Mouse (Mus musculus): Measurements from ENCODE around the gene Gspt1. TPM values are rescaled to one million over a fixed set of nuclear protein-coding genes. Genes with fewer than 3 reads are reported as not detected.

Gspt1 gene
- polyA plus RNA-seq, 1 experiment from 2014 or later: 50.2 TPM

GRCm38 (mm10) chr16:11266556-11266955 is 12.4 kb upstream of the Gspt1 start:
- no peak overlapping the region for H3K9ac ChIP-seq
- no peaks in the 10 kb centered on the region for H3K27me3 ChIP-seq
- WGBS: 77% methylated on average over 2 of the region's 2 CpGs
- H3K9me3 ChIP-seq: no peaks in the 10 kb centered on the region
- H3K4me3 ChIP-seq: no peak overlapping the region
- H3K36me3 ChIP-seq: no peaks in the 10 kb centered on the region
- H3K4me2 ChIP-seq: no peak overlapping the region
- H3K27ac ChIP-seq: no peak overlapping the region
- ATAC-seq (ENCODE audit: low FRiP score): no peak
- H3K4me1 ChIP-seq (replicated peaks): no peaks in the 10 kb centered on the region

GRCm38 (mm10) chr16:11263266-11263665 is 9.1 kb upstream of the Gspt1 start:
- H3K4me3 ChIP-seq: no peak overlapping the region
- ATAC-seq (ENCODE audit: low FRiP score): no peak
- H3K9ac ChIP-seq: no peak overlapping the region
- H3K4me2 ChIP-seq: no peak overlapping the region
- H3K4me1 ChIP-seq (replicated peaks): no peaks in the 10 kb centered on the region
- H3K27me3 ChIP-seq: no peaks in the 10 kb centered on the region
- H3K36me3 ChIP-seq: no peaks in the 10 kb centered on the region
- H3K9me3 ChIP-seq: no peaks in the 10 kb centered on the region
- H3K27ac ChIP-seq: no peak overlapping the region

GRCm38 (mm10) chr16:11254723-11255164 is 619 bp upstream of the Gspt1 start:
- Histone ChIP-seq H3K36me3 (no peaks in the 10 kb centered on the region), H3K27me3 (no peaks in the 10 kb centered on the region), H3K27ac (peak overlapping the region; percentile 95), H3K4me3 (peak overlapping the region; percentile 99), H3K9me3 (no peaks in the 10 kb centered on the region), H3K9ac (peak overlapping the region; percentile 81), H3K4me2 (peak overlapping the region; percentile 61), H3K4me1 (replicated peaks) (peaks cover 21% of the 10 kb centered on the region)
- 25% methylated on average over 10 of the region's 10 CpGs for WGBS
- ATAC-seq (ENCODE audit: low FRiP score): no peak

- Histone ChIP-seq H3K27me3 (no peaks in the 10 kb centered on the region), H3K4me2 (peak overlapping the region; percentile 98), H3K9me3 (no peaks in the 10 kb centered on the region), H3K4me3 (peak overlapping the region; percentile 99), H3K4me1 (replicated peaks) (peaks cover 21% of the 10 kb centered on the region), H3K9ac (peak overlapping the region; percentile 96), H3K36me3 (no peaks in the 10 kb centered on the region), H3K27ac (peak overlapping the region; percentile 94)
- under 1% methylated on average over 56 of the region's 58 CpGs for WGBS
- ATAC-seq (ENCODE audit: low FRiP score): peak; percentile 8; the same call in 1 of the 2 replicates
Observed at GRCm38 (mm10) chr16:11253065-11253831, 877 bp downstream of the Gspt1 start.

- 82% methylated on average over 2 of the region's 2 CpGs for WGBS
- peaks cover 18% of the 10 kb centered on the region for H3K4me1 ChIP-seq (replicated peaks)
- no peaks in the 10 kb centered on the region for H3K36me3 ChIP-seq
- no peak overlapping the region for H3K9ac ChIP-seq
- no peak overlapping the region for H3K27ac ChIP-seq
- no peak overlapping the region for H3K4me2 ChIP-seq
- no peak overlapping the region for H3K4me3 ChIP-seq
- no peak for ATAC-seq (ENCODE audit: low FRiP score)
- no peaks in the 10 kb centered on the region for H3K9me3 ChIP-seq
- no peaks in the 10 kb centered on the region for H3K27me3 ChIP-seq
Observed at GRCm38 (mm10) chr16:11247791-11248190, 6.3 kb downstream of the Gspt1 start.

- WGBS: 88% methylated on average over 9 of the region's 9 CpGs
- Histone ChIP-seq H3K36me3 (no peaks in the 10 kb centered on the region), H3K9ac (no peak overlapping the region), H3K27ac (no peak overlapping the region), H3K9me3 (no peaks in the 10 kb centered on the region), H3K27me3 (no peaks in the 10 kb centered on the region), H3K4me2 (no peak overlapping the region), H3K4me1 (replicated peaks) (peaks cover under 1% of the 10 kb centered on the region; the same call in 1 of the 2 replicates), H3K4me3 (no peak overlapping the region)
- ATAC-seq (ENCODE audit: low FRiP score): no peak
Observed at GRCm38 (mm10) chr16:11245767-11246166, 8.4 kb downstream of the Gspt1 start.

- Histone ChIP-seq H3K4me1 (replicated peaks) (no peaks in the 10 kb centered on the region; the same call in 1 of the 2 replicates), H3K4me3 (no peak overlapping the region), H3K27me3 (no peaks in the 10 kb centered on the region), H3K9ac (no peak overlapping the region), H3K27ac (no peak overlapping the region), H3K36me3 (peaks cover 10% of the 10 kb centered on the region), H3K9me3 (no peaks in the 10 kb centered on the region), H3K4me2 (no peak overlapping the region)
- 95% methylated on average over 1 of the region's 1 CpGs for whole genome bisulfite sequencing
- ATAC-seq (ENCODE audit: low FRiP score): no peak
Observed at GRCm38 (mm10) chr16:11242401-11242800, 11.7 kb downstream of the Gspt1 start.

GRCm38 (mm10) chr16:11217801-11218200 is 36.3 kb downstream of the Gspt1 start:
- Histone ChIP-seq H3K9ac (no peak overlapping the region), H3K4me2 (no peak overlapping the region), H3K27ac (no peak overlapping the region), H3K4me3 (no peak overlapping the region), H3K27me3 (no peaks in the 10 kb centered on the region), H3K4me1 (replicated peaks) (no peaks in the 10 kb centered on the region), H3K36me3 (peaks cover 59% of the 10 kb centered on the region), H3K9me3 (no peaks in the 10 kb centered on the region)
- 92% methylated on average over 3 of the region's 3 CpGs for WGBS
- ATAC-seq (ENCODE audit: low FRiP score): no peak

GRCm38 (mm10) chr16:11203600-11204390 is 50.3 kb downstream of the Gspt1 start:
- WGBS: 9% methylated on average over 24 of the region's 24 CpGs
- peak; percentile 53 for ATAC-seq (ENCODE audit: low FRiP score)
- Histone ChIP-seq H3K4me1 (replicated peaks) (peaks cover 29% of the 10 kb centered on the region), H3K36me3 (peaks cover 47% of the 10 kb centered on the region), H3K4me2 (peak overlapping the region; percentile 94), H3K9me3 (no peaks in the 10 kb centered on the region), H3K27ac (peak overlapping the region; percentile 83), H3K9ac (peak overlapping the region; percentile 91), H3K4me3 (peak overlapping the region; percentile 98), H3K27me3 (no peaks in the 10 kb centered on the region)

GRCm38 (mm10) chr16:11202571-11203554 is 51.3 kb downstream of the Gspt1 start, which contains the start of gene Rsl1d1:
TSS of gene Rsl1d1 (minus strand) at chr16:11203331.
- H3K4me3 ChIP-seq: peak within 1 kb of the TSS; percentile 98
- H3K9me3 ChIP-seq: no peaks in the 10 kb centered on the region
- peak within 1 kb of the TSS; percentile 91 for H3K9ac ChIP-seq
- under 1% methylated on average over 68 of the region's 68 CpGs for WGBS
- H3K27me3 ChIP-seq: no peaks in the 10 kb centered on the region
- peaks cover 50% of the 10 kb centered on the region for H3K36me3 ChIP-seq
- peak; percentile 99 for ATAC-seq (ENCODE audit: low FRiP score)
- peaks cover 29% of the 10 kb centered on the region for H3K4me1 ChIP-seq (replicated peaks)
- H3K27ac ChIP-seq: peak within 1 kb of the TSS; percentile 83
- peak within 1 kb of the TSS; percentile 94 for H3K4me2 ChIP-seq

GRCm38 (mm10) chr16:11201740-11202394 is 52.3 kb downstream of the Gspt1 start:
- H3K36me3 ChIP-seq: peaks cover 52% of the 10 kb centered on the region
- no peaks in the 10 kb centered on the region for H3K9me3 ChIP-seq
- H3K27ac ChIP-seq: no peak overlapping the region
- no peaks in the 10 kb centered on the region for H3K27me3 ChIP-seq
- WGBS: 72% methylated on average over 6 of the region's 6 CpGs
- peaks cover 29% of the 10 kb centered on the region for H3K4me1 ChIP-seq (replicated peaks)
- no peak for ATAC-seq (ENCODE audit: low FRiP score)
- H3K9ac ChIP-seq: peak overlapping the region; percentile 91
- H3K4me3 ChIP-seq: peak overlapping the region; percentile 98
- peak overlapping the region; percentile 94 for H3K4me2 ChIP-seq

All from hindbrain, embryonic 13.5 days (tissue).